Mouse (Mus musculus): ENCODE data around the gene Lyve1. TPM values are rescaled to one million over a fixed set of nuclear protein-coding genes. Genes with fewer than 3 reads are reported as not detected.

The Lyve1 gene
- polyA plus RNA-seq, 1 experiment from 2014 or later = 9.1 TPM

DNA sequence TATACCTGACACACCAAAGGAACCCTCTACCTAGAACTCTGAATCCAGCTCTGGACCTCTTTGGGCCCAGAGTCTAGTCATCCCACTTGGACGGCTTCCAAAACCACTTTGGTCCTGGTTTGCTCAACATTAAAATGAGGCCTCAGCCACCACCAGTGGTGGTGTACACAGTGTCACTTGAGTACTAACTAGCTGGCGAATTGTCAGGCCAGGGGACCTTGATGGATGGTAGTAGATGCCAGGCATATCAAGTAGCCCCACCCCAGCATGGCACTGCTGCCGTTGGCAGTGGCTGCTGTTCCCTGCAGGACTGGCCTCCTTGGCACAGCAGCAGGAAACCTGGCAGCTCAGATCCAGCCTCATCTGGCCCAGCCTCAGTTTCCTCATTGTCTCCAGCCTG is 58.8 kb downstream of the Lyve1 start:
- WGBS = 69% methylated on average over 3 of the region's 3 CpGs
- H3K4me3 ChIP-seq (replicated peaks) = no peak overlapping the region
- H3K27ac ChIP-seq = no peak overlapping the region
- no peak overlapping the region for H3K9ac ChIP-seq
- H3K36me3 ChIP-seq = peaks cover 4% of the 10 kb centered on the region; the same call in 1 of the 2 replicates
- ATAC-seq (replicated peaks; ENCODE audit: low FRiP score) = no peak
- 0 out of 2 replicates have a peak, but pooled peaks cover 2% of the 10 kb centered on the region for H3K4me1 ChIP-seq
- H3K9me3 ChIP-seq (replicated peaks) = no peaks in the 10 kb centered on the region
- H3K4me2 ChIP-seq = no peak overlapping the region
- no peaks in the 10 kb centered on the region for H3K27me3 ChIP-seq

GRCm38 (mm10) chr7:110803131-110803530 is 59.9 kb downstream of the Lyve1 start:
- peaks cover under 1% of the 10 kb centered on the region; the same call in 1 of the 2 replicates for H3K36me3 ChIP-seq
- ATAC-seq (replicated peaks; ENCODE audit: low FRiP score) = no peak
- 94% methylated on average over 10 of the region's 10 CpGs for WGBS

DNA sequence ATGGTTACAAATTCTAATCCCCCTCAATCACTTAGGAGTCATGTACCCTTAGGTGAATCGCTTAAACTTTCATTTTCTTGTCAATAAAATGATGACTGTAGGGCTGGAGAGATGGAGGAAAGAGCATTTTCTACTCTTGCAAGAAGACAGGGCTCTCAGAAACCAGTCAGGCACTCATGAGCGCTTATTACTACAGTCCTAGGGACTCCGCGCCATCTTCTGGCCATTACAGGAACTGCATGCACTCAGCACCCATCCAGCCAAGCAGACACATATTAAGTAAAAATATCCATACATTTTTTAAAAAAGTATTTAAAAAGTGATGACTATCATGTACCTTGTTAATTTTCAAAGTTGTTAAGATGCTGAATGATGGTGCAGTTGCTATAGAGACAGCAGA is 62.0 kb downstream of the Lyve1 start:
- Histone ChIP-seq H3K36me3 (no peaks in the 10 kb centered on the region), H3K27ac (no peak overlapping the region), H3K9ac (no peak overlapping the region), H3K9me3 (replicated peaks) (no peaks in the 10 kb centered on the region), H3K4me3 (replicated peaks) (no peak overlapping the region), H3K4me1 (peaks cover 15% of the 10 kb centered on the region), H3K27me3 (no peaks in the 10 kb centered on the region), H3K4me2 (no peak overlapping the region)
- no peak for ATAC-seq (replicated peaks; ENCODE audit: low FRiP score)
- under 1% methylated on average over 4 of the region's 4 CpGs for WGBS

More at GRCm38 (mm10) chr7:110803131-110803530, 59.9 kb downstream of the Lyve1 start:
- Histone ChIP-seq H3K4me2 (no peak overlapping the region), H3K9me3 (replicated peaks) (no peaks in the 10 kb centered on the region), H3K27ac (no peak overlapping the region), H3K9ac (no peak overlapping the region), H3K4me3 (replicated peaks) (no peak overlapping the region), H3K4me1 (peaks cover 10% of the 10 kb centered on the region), H3K27me3 (no peaks in the 10 kb centered on the region)

Small RNAs within 50 kb of the gene (microRNA-seq; reads per million reads assigned to microRNA genes)
- not detected for gene Gm47282

Other genes starting within 250 kb of the Lyve1 start
- 38.5 and 38.9 TPM in 2 replicates for gene Sbf2, start 248.3 kb downstream of the Lyve1 start, polyA plus RNA-seq (2015; fragmentation: Nextera tagmentation; extraction: Ambion mirVana)
- gene Adm, start 235.6 kb downstream of the Lyve1 start, polyA plus RNA-seq (2015; fragmentation: Nextera tagmentation; extraction: Ambion mirVana) = 9.9 and 12.5 TPM in 2 replicates
- gene Ampd3, start 95.0 kb downstream of the Lyve1 start, polyA plus RNA-seq (2015; fragmentation: Nextera tagmentation; extraction: Ambion mirVana) = 7.1 and 9.8 TPM in 2 replicates
- 30.2 and 30.8 TPM in 2 replicates for gene Rnf141, start 18.8 kb downstream of the Lyve1 start, polyA plus RNA-seq (2015; fragmentation: Nextera tagmentation; extraction: Ambion mirVana)
- 11.1 and 15.8 TPM in 2 replicates for gene Mrvi1, start 119.2 kb upstream of the Lyve1 start, polyA plus RNA-seq (2015; fragmentation: Nextera tagmentation; extraction: Ambion mirVana)
- 71.6 and 78.1 TPM in 2 replicates for gene Ctr9, start 165.7 kb upstream of the Lyve1 start, polyA plus RNA-seq (2015; fragmentation: Nextera tagmentation; extraction: Ambion mirVana)
- gene Eif4g2, start 219.8 kb upstream of the Lyve1 start, polyA plus RNA-seq (2015; fragmentation: Nextera tagmentation; extraction: Ambion mirVana) = 872 and 889 TPM in 2 replicates